Mouse (Mus musculus): ENCODE measurements around the gene Cldn10. TPM values are rescaled to one million over a fixed set of nuclear protein-coding genes. Genes with fewer than 3 reads are reported as not detected.
A peak's percentile ranks its signal among the peaks of the same experiment; 100 is the strongest.

Cldn10 gene
- polyA plus RNA-seq, 1 experiment from 2014 or later: 11.5 TPM

- no peak for ATAC-seq (ENCODE audit: insufficient number of reproducible peaks, low FRiP score, low TSS enrichment, low read depth)
- peaks cover 31% of the 10 kb centered on the region for H3K4me1 ChIP-seq
- H3K36me3 ChIP-seq: no peaks in the 10 kb centered on the region; the same call in 1 of the 2 replicates
- no peaks in the 10 kb centered on the region for H3K9me3 ChIP-seq (replicated peaks)
- no peak overlapping the region for H3K4me2 ChIP-seq (replicated peaks)
- no peak overlapping the region for H3K4me3 ChIP-seq (replicated peaks)
- H3K27me3 ChIP-seq: no peaks in the 10 kb centered on the region
- no peak overlapping the region for H3K27ac ChIP-seq (replicated peaks)
- no peak overlapping the region for H3K9ac ChIP-seq
- WGBS: 60% methylated on average over 7 of the region's 7 CpGs
These were observed 132.9 kb downstream of the Cldn10 start for GRCm38 (mm10) chr14:118920654-118921053.

- H3K27ac ChIP-seq (replicated peaks): no peak overlapping the region
- H3K9me3 ChIP-seq (replicated peaks): no peaks in the 10 kb centered on the region
- H3K27me3 ChIP-seq: no peaks in the 10 kb centered on the region
- H3K4me3 ChIP-seq (replicated peaks): peak overlapping the region; percentile 42
- peaks cover 36% of the 10 kb centered on the region for H3K4me1 ChIP-seq
- no peaks in the 10 kb centered on the region; the same call in 1 of the 2 replicates for H3K36me3 ChIP-seq
- peak overlapping the region; percentile 88 for H3K4me2 ChIP-seq (replicated peaks)
- H3K9ac ChIP-seq: peak overlapping the region; percentile 9; the same call in 1 of the 2 replicates
- ATAC-seq (ENCODE audit: insufficient number of reproducible peaks, low FRiP score, low TSS enrichment, low read depth): no peak
- 26% methylated on average over 22 of the region's 22 CpGs for WGBS
These were observed 134.5 kb downstream of the Cldn10 start for GRCm38 (mm10) chr14:118922251-118922650.

GRCm38 (mm10) chr14:118922667-118923184 is 135.0 kb downstream of the Cldn10 start:
- H3K4me2 ChIP-seq (replicated peaks): peak overlapping the region; percentile 88
- no peak overlapping the region for H3K27ac ChIP-seq (replicated peaks)
- H3K4me3 ChIP-seq (replicated peaks): peak overlapping the region; percentile 42
- H3K9me3 ChIP-seq (replicated peaks): no peaks in the 10 kb centered on the region
- WGBS: 5% methylated on average over 47 of the region's 47 CpGs
- ATAC-seq (ENCODE audit: insufficient number of reproducible peaks, low FRiP score, low TSS enrichment, low read depth): 0 out of 2 replicates have a peak, but pooled peaks have one; percentile 20
- no peaks in the 10 kb centered on the region for H3K27me3 ChIP-seq
- no peaks in the 10 kb centered on the region for H3K36me3 ChIP-seq
- H3K9ac ChIP-seq: peak overlapping the region; percentile 9; the same call in 1 of the 2 replicates
- peaks cover 36% of the 10 kb centered on the region for H3K4me1 ChIP-seq

Other genes starting within 250 kb of the Cldn10 start
- 3.2 and 4.3 TPM in 2 replicates for gene Abcc4, start 81.7 kb upstream of the Cldn10 start, polyA plus RNA-seq (2015; fragmentation: Nextera tagmentation; extraction: Ambion mirVana)
- 22.1 and 24.0 TPM in 2 replicates for gene Dzip1, start 137.6 kb downstream of the Cldn10 start, polyA plus RNA-seq (2015; fragmentation: Nextera tagmentation; extraction: Ambion mirVana)
- gene Dnajc3, start 150.1 kb downstream of the Cldn10 start, polyA plus RNA-seq (2015; fragmentation: Nextera tagmentation; extraction: Ambion mirVana): 39.8 and 42.0 TPM in 2 replicates